Mouse (Mus musculus) right cerebral cortex, adult 2 months (tissue): ENCODE results near the gene Naa10.

Source experiments
- DNase-seq, 2 experiments: peaks; one replicate each; pipeline ENCODE4 v3.0.0; 2021 to 2022; ENCODE audit warnings: low spot score in 2 of 2

Gene Naa10

DNA sequence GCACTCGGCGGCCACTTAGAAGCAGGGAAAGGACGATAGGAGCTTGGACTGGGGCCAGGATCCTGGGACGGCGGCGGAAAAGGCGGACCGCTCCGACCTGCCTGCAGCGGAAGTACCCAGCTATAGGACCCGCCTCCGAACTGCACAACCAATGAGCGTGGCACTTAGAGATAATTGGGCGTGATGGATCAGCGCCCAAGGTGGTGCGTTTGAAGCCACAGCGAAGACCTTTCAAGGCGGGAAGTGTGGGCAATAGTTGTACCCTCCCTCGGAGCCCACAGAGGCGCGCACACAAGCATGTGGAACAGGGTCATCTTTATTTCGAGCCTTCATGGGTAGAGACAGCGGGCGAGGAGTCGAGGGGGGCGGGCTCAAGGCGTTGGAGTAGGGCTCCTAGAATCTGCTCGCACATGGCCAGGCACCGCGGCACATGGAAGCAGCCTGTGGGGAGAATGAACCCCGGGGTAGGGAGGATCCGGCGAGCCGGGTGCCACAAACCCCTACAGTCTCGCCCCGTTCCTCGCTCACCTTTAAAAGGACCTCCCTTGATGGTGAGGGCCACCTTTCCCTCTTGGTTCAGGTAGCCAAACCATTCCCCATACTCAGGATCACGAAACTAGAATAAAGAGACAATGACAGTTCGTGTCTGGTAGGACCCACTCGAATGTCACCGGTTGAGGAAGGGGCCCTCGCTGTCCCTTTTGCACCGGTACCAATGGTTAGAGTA lies at the start of gene Naa10, which contains the start of gene Arhgap4:
Gene Naa10, minus strand, starts transcription at position 122 of the 727 bp plus-strand sequence.
Gene Arhgap4, minus strand, starts transcription at position 48 of the 727 bp plus-strand sequence.
- peak; percentile 86 for DNase-seq

- no peak for DNase-seq
Observed at GRCm38 (mm10) chrX:73970781-73971180, 49.0 kb upstream of the Naa10 start.

GRCm38 (mm10) chrX:73969729-73970128 lies 48.0 kb upstream of the Naa10 start:
- no peak for DNase-seq

DNA sequence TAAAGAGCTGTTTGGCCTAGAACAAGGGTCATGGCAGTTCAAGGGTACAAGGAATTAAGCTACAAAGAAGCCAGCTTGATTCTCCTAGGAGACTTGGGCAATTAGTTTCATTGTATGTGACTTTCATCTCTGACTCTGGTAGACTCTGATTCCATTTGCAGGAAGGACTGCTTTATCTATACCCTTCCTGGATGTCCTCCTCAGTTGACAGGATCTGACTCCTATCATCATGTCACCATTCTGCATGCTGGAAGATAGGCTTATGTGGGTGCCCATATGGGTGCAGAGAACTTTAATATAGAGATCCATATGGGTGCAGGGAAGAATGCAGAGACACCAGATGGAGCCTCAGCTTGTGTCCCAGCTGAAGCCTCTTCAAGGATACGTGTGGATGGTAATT lies 47.4 kb upstream of the Naa10 start:
- no peak for DNase-seq

- peak; percentile 85 to 89 for DNase-seq
Observed at GRCm38 (mm10) chrX:73967177-73968075, 45.7 kb upstream of the Naa10 start.

- peak; percentile 86 to 90 for DNase-seq
Observed at GRCm38 (mm10) chrX:73966248-73967176, 44.8 kb upstream of the Naa10 start, which contains the start of gene Hcfc1. TSS of gene Hcfc1 (minus strand) at chrX:73966357.

- DNase-seq: peak; percentile 64 to 70
Observed at GRCm38 (mm10) chrX:73965307-73965706, 43.6 kb upstream of the Naa10 start.

GRCm38 (mm10) chrX:73964363-73964762 lies 42.6 kb upstream of the Naa10 start:
- no peak for DNase-seq

DNA sequence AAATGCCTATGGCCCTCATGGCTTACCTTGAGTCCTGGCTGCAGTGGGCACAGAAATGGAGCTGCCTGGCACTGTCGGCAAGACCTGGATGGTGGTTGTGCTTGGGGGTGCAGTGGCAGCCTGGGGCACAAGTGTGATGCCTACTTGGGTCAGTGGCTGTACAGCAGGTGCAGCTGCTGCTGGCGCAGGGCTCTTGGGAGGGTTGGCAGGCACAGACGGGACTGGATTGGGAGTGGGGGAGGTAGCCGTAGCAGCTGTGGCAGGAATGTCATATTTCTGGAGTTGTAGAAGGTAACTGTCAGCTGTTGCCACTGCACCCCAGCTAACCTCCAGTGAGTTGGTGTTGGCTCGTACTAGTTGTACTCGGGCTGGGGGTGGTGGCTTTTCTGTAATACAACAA lies 33.2 kb upstream of the Naa10 start:
- no peak for DNase-seq

- no peak for DNase-seq
Observed at GRCm38 (mm10) chrX:73952603-73953002, 30.9 kb upstream of the Naa10 start.

DNA sequence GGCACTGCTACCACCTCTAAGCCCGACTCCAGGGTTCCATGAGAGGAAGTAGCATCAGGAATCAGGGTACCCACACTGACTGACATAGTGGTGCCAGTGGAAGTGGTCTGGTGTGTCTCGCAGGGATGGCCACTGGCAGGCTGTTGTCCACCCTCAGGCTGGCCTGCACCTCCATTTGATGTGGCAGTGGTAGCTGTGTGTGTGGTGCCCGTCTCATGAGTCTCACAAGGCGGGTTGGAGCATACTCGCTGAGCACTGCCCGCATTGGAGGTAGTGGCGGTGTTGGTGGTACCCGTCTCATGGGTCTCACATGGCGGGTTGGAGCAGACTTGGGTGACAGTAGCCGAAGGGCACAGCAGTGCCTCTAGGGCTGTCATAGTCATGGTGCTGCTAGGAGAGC lies 27.6 kb upstream of the Naa10 start:
- DNase-seq: no peak

- DNase-seq: peak; percentile 35 to 51
Observed at GRCm38 (mm10) chrX:73948647-73949046, 26.9 kb upstream of the Naa10 start.

GRCm38 (mm10) chrX:73946896-73947295 lies 25.2 kb upstream of the Naa10 start:
- no peak for DNase-seq

DNA sequence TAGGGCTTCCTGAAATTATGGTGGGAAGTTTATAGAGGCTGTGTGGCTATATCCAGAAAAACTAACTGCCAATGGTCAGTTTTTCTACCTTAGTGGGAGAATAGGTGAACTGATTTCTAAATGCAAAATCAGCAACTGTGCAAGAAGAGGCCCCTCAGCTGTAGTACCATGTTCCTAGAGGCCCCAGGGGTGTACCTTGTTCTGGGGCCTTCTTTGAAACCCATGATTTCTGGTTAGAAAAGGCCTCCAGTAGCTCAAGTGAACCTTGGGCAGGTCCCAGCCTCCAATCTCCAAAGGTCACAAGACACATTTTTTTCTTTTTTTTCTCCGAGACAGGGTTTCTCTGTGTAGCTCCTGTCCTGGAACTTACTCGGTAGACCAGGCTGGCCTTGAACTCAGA lies 20.6 kb upstream of the Naa10 start:
- DNase-seq: no peak

GRCm38 (mm10) chrX:73941860-73942259 lies 20.1 kb upstream of the Naa10 start:
- no peak for DNase-seq

GRCm38 (mm10) chrX:73931871-73932270 lies 10.1 kb upstream of the Naa10 start:
- DNase-seq: no peak

DNA sequence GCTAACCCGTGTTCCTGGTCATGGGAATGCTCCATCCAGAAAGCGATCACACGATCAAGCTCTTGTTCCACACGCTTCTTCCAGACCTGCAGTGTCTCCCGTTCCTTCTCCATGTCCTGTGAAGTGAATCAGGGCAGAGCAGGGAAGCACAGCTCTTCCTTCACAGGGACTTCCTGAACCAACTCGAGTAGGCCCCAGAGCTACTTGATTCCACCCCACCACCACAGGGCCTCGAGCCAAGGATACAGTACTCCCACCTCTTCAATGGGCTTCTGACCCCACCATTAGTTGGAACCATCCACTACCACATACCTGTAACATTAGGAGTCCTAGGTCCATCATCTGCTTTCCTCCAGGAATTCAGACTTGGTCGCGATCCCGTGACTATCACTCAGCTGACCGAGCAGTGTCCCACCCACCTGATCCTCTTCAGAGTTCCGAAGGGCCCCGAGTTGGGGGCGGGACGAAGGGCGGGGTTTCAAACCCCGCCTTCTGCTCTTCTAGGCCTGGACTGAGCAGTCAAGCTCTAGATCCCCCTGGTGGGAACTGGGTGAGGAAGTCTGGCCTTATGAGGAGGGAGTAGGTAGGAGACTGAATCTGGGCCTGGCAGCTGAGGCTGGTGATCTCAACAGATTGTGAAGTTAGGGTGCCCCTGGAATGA lies 8.8 kb upstream of the Naa10 start, which contains the start of gene Renbp:
Gene Renbp, minus strand, starts transcription at position 449 of the 661 bp plus-strand sequence.
- DNase-seq: no peak

GRCm38 (mm10) chrX:73922550-73922882 lies 772 bp upstream of the Naa10 start:
- DNase-seq: no peak

- peak in 1 of 2 experiments; percentile 10 for DNase-seq
Observed at GRCm38 (mm10) chrX:73921285-73921822, 390 bp downstream of the Naa10 start.

DNA sequence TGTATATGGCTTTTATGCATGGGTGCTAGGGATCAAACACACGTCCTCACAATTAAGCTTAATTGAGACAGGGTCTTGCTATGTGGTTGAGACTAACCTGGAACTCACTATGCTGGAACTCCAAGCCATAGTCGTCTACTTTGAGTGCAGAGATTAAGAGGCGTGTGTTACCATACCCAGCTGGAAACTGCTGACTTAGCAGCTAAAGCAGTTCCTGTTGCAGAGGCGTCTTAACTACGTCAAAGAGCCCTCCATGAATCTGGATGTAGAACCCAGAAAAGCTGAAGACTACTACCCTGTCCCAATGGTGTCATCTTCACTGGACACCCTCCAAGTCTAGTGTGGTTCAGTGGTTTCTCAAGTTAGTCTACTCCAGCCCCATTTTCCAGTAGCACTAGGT lies 3.1 kb downstream of the Naa10 start:
- no peak for DNase-seq

- no peak for DNase-seq
Observed at GRCm38 (mm10) chrX:73916945-73917344, 4.8 kb downstream of the Naa10 start.
